Mouse (Mus musculus): ENCODE results near the gene Eef1akmt4.

DNA sequence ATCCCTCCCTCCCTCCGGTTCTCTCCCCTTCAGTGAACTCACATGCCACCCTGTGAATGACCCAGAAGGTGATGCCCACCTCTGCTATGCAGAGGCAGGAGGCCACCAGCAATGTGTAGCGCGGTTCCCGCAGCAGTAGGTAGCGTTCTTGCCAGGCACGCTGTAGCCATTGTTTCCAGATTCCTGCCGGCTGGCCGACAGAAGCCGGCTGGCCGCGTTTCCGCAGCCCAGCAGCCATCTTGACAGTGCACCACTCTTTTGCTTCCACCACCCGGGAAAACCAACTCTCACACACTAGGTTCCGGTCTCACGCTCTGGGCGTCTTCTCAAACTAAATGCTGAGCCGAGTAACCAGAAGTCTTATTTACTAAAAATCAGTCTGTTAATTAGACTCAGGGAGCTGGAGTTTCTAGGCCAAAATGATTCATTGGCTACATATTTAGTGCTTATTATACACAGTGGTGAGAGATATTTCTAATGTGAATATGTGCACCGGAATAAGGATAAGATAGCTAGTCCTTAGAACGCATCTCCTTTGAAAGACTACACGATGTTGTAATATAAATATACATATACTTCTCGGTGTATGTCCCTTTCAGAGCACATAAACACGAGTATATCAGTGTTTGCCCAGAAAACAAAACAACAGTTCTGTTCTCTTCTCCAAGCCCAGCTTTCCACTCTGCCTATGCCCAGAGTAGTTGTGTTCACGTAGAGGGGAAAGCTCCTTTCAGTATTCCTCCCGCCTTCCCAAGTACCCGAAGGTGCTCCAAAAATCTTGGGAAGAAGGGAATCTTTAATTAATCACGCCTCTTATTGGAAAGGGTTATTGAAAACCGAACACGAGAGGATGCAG lies 664 bp upstream of the Eef1akmt4 start:
- TF ChIP-seq CTCF (IDR thresholded peaks at IDR 0.05; ENCODE audit: extremely low read depth, insufficient read depth, insufficient read length, insufficient replicate concordance): no peak
- TF ChIP-seq POLR2A (IDR thresholded peaks at IDR 0.05; ENCODE audit: low read depth, low read length): peak; percentile 84
